In the genomic region with DNA sequence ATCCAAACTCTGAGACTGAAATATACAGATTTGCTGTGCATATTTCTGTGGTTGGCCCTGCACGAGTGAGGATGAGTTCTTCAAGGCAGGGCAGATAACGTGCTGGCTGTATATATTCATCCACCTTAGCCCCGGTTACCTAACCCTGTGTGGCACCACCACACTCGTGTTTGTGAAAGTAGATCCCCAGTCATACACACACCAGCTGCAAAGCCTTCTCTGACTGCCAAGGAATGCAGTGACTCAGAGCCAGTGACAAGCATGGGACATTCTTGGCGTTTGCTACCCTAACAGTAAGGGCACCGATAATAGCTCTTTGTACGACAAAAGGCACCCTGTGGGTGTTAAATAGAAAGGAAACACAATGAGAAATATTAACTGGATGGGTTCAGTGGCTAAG, we compare ENCODE assay signal across 12 mouse cellular contexts. TPM values are rescaled to one million over a fixed set of nuclear protein-coding genes. Genes with fewer than 3 reads are reported as not detected.
DNase-seq lines count a peak whose midpoint lies in the region; ATAC-seq and TF ChIP-seq lines count a peak whose summit lies in the region.
"Had no signal": no experiment of that assay in that cellular context is flagged by ENCODE, and none has a peak within 500 bp of the region (broad histone marks: within the 10 kb centered on the region; RNA-seq: fewer than 3 reads in every experiment).

No protein-coding gene starts in this region.

- no peak overlapping the region for H3K4me3 ChIP-seq in gastrocnemius, adult 2 months
- no peak overlapping the region for H3K4me3 ChIP-seq in hindbrain, postnatal 0 days (ENCODE audit: low read length)
- H3K4me3 ChIP-seq: megakaryocyte, embryonic 14.5 days had no signal

- no peaks in the 10 kb centered on the region for H3K4me1 ChIP-seq in hindbrain, postnatal 0 days (ENCODE audit: insufficient read depth, low read length)
- H3K4me1 ChIP-seq: megakaryocyte, embryonic 14.5 days had no signal

- peak; percentile 57 for ATAC-seq in Patski
- no peak for ATAC-seq in hindbrain, postnatal 0 days
- ATAC-seq: intestine, postnatal 0 days had no signal

- H3K36me3 ChIP-seq in hindbrain, postnatal 0 days (ENCODE audit: insufficient read depth, low read length) = no peaks in the 10 kb centered on the region

- H3K27ac ChIP-seq in gastrocnemius, adult 2 months = peak overlapping the region; percentile 88
- H3K27ac ChIP-seq in hindbrain, postnatal 0 days = no peak overlapping the region

- 48% methylated on average over 7 of the region's 7 CpGs for WGBS in hindbrain, postnatal 0 days

- in situ Hi-C loops in Patski (cut with MboI; ENCODE audit: low pct_unique_long_range_greater_than_20kb) = no loop called here

- peak; percentile 74 for DNase-seq in gastrocnemius, adult 2 months
- no peak for DNase-seq in gastrocnemius, postnatal 10 days
- no peak for DNase-seq in Patski (ENCODE audit: low read depth, low spot score)
- peak; percentile 69 for DNase-seq in gastrocnemius, postnatal 25 days
- DNase-seq in left cerebral cortex, adult 9 months (ENCODE audit: low spot score in 2 of 2) = peak; percentile 48 to 64
- no peak for DNase-seq in hindbrain, postnatal 0 days (ENCODE audit: low spot score)
- no peak for DNase-seq in cerebellum, postnatal 36 days
- DNase-seq in embryo, embryonic 9.5 days (ENCODE audit: extremely low spot score) = no peak

- H3K27me3 ChIP-seq in Patski = no peaks in the 10 kb centered on the region
- H3K27me3 ChIP-seq in hindbrain, postnatal 0 days (ENCODE audit: insufficient read depth, low read length) = no peaks in the 10 kb centered on the region

- POLR2A ChIA-PET in Patski (lab: Charles Lee) = interaction anchor here (0.5 kb wide), 1 partner anchor 33 kb away, joined by 4 read pairs; no protein-coding TSS in a partner anchor

- no peak overlapping the region for H3K9ac ChIP-seq in hindbrain, postnatal 0 days (replicated peaks; ENCODE audit: low read length)

- TF ChIP-seq CTCF in gastrocnemius, adult 2 months (IDR thresholded peaks at IDR 0.05) = no peak
- no peak for TF ChIP-seq CTCF in Patski (IDR thresholded peaks at IDR 0.05)
- no peak for TF ChIP-seq CTCF in hindbrain, postnatal 0 days (IDR thresholded peaks at IDR 0.05; ENCODE audit: low read depth)

- H3K9me3 ChIP-seq in hindbrain, postnatal 0 days (ENCODE audit: low read length) = no peaks in the 10 kb centered on the region

- H3K4me2 ChIP-seq in hindbrain, postnatal 0 days (ENCODE audit: low read depth, low read length) = no peak overlapping the region

- intact Hi-C loops in gastrocnemius, adult 2 months (cut with DNase I) = no loop called here

- CTCF ChIA-PET in Patski (lab: Charles Lee) = no interaction called here

RNA-seq across cellular contexts. Expression of a gene that starts 28.8 kb away (rescaled TPM):
- not detected for total RNA-seq in gastrocnemius, adult 2 months (2021)
- total RNA-seq in gastrocnemius, postnatal 10 days (2021) = under 1 TPM; 0.14 to 0.32 TPM
- polyA plus RNA-seq in Patski (2021) = not detected
- total RNA-seq in gastrocnemius, postnatal 25 days (2021) = not detected
- 10.5 and 13.8 TPM in 2 replicates for total RNA-seq in hindbrain, postnatal 0 days (2014; rRNA removed)
- polyA plus RNA-seq in hindbrain, postnatal 0 days (2015; fragmentation: Nextera tagmentation; extraction: Ambion mirVana) = 14.7 and 15.4 TPM in 2 replicates
- total RNA-seq: neutrophil, adult 5-6 weeks had no signal
- polyA plus RNA-seq: intestine, postnatal 0 days; stomach, embryonic 16.5 days had no signal

Comparison
In these comparisons a context has a peak if more than half of its experiments do, and no peak if none do; other contexts are left out.
1. DNase-seq: peak in gastrocnemius, adult 2 months (single experiment), gastrocnemius, postnatal 25 days (single experiment) and left cerebral cortex, adult 9 months (2 of 2); none in gastrocnemius, postnatal 10 days (single experiment), Patski (single experiment), hindbrain, postnatal 0 days (single experiment), cerebellum, postnatal 36 days (0 of 2) and embryo, embryonic 9.5 days (single experiment).